Mouse (Mus musculus) left cerebral cortex, postnatal 4 days (tissue): ENCODE measurements at regions not wholly inside any gene's neighbourhood (a gene's known extent, or its start where the extent isn't known, plus 50 kb on each side); places are given as distances from the start of the nearest gene placed in this dataset.
A peak's percentile ranks its signal among the peaks of the same experiment; 100 is the strongest.

Source experiments
- DNase-seq: peaks from one replicate; pipeline ENCODE4 v3.0.0-alpha.2; 2022
- intact Hi-C: fragments of 180-260 bp; cut with DNase I; formaldehyde crosslinking; loops from one replicate; pipeline ENCODE4 v1.15.1; 2025

GRCm38 (mm10) chr3:61849317-61849716 is 483.6 kb upstream of the B430305J03Rik start:
- intact Hi-C loops = no loop called here
- no peak for DNase-seq

GRCm38 (mm10) chr3:61846703-61847102 is 481.0 kb upstream of the B430305J03Rik start:
- DNase-seq = no peak
- intact Hi-C loops = no loop called here

GRCm38 (mm10) chr3:61839355-61840009 is 473.7 kb upstream of the B430305J03Rik start:
- intact Hi-C loops = no loop called here
- DNase-seq = peak; percentile 51

- intact Hi-C loops = no loop called here
- DNase-seq = no peak
Measured at GRCm38 (mm10) chr3:61816807-61817206, 451.1 kb upstream of the B430305J03Rik start.

- intact Hi-C loops = no loop called here
- no peak for DNase-seq
Measured at GRCm38 (mm10) chr3:61796021-61796420, 430.3 kb upstream of the B430305J03Rik start.

GRCm38 (mm10) chr3:61790674-61791073 is 424.9 kb upstream of the B430305J03Rik start:
- intact Hi-C loops = no loop called here
- DNase-seq = no peak
